Mouse (Mus musculus): ENCODE results near the gene Abat.

The Abat gene

DNA sequence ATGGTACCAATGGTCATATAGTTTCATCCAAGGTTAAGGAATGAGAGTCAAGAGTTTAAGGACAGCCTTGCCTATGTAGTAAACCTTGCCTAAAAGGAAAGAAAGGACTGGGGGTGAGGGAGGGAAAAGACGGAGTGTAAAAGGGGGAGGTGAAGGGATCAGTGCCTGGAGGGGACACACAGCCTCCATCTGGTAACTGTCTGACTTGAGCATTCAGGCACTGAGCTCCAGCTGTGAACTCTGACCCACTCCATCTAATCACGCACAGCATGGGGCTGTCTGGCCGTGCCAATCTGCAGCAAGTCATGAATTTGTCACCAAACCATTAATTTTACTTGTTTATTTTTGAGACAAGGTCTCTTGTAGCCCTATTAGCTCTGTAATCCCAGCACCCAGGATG, 60.5 kb downstream of the Abat start:
- no peak for DNase-seq (ENCODE audit: low spot score)

DNA sequence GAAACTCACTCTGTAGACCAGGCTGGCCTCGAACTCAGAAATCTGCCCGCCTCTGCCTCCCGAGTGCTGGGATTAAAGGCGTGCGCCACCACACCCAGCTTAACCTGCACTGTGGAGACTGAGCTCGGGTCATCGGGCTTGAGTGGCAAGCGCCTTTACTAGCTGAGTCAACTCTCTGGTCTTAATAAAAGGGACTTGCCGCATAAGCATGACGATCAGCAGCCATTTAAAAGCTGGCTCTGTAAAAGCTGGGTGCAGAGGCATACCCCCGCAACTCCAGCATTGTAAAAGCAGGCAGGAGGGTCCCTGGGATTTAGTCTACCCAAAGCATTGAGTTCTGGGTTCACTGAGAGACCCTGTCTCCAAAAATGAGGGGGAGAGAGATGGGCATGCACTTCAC, 61.1 kb downstream of the Abat start:
- DNase-seq (ENCODE audit: low spot score) = no peak

- peak; percentile 64 for DNase-seq (ENCODE audit: low spot score)
These were observed 62.9 kb downstream of the Abat start for GRCm38 (mm10) chr16:8576111-8576510.

GRCm38 (mm10) chr16:8576901-8577300, 63.7 kb downstream of the Abat start:
- DNase-seq (ENCODE audit: low spot score) = no peak

DNA sequence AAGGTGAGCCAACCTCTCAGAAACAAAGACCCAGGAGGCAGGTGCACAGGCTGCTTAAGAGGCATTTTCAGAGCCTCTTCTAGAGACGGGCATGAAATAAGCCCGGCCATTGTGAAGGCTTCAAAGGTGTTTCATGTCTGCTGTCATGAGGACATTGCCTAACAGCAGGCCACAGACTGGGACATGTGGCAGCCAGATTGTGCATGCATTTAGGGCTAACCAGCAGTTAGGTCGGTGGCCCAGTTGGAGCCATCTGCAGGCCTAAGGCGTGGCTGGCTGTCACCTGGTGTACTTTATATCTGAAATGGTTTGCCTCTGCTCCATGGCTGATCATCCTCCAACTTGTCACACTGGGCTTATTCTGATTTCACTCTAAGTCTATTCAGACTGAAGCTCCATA, 65.1 kb downstream of the Abat start:
- no peak for DNase-seq (ENCODE audit: low spot score)

GRCm38 (mm10) chr16:8579546-8579945, 66.3 kb downstream of the Abat start:
- DNase-seq (ENCODE audit: low spot score) = no peak

GRCm38 (mm10) chr16:8581661-8582239, 68.5 kb downstream of the Abat start:
- DNase-seq (ENCODE audit: low spot score) = no peak

DNA sequence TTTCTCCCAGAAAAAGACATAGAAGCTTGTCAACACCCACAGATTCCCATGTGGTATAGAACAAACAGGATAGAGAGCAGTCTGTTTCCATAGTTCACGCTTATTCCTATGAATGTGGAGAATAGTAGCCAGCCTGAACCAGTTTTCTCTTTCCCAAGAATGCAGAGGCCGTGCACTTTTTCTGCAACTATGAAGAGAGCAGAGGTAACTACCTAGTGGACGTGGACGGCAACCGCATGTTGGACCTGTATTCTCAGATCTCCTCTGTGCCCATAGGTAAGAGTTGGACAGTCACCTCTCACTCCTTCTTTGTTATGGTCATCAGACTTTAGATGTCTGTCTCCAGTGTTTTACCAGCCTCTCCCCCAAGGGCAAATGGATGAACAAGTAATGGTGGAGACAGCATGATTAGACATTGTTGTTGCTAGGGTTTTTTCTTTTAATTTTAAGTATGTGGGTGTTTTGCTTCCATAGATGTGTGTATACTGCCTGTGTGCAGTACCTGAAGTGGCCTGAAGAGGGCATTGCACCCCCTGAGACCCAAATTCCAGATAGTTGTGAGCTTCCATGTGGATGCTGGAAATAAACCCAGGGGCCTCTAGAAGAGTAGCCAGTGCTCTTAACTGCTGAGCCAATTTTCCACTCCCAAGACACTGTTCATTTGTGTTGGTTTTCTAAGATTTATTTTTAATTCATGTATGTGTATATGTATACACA, 69.5 kb downstream of the Abat start:
- DNase-seq (ENCODE audit: low spot score) = no peak

DNA sequence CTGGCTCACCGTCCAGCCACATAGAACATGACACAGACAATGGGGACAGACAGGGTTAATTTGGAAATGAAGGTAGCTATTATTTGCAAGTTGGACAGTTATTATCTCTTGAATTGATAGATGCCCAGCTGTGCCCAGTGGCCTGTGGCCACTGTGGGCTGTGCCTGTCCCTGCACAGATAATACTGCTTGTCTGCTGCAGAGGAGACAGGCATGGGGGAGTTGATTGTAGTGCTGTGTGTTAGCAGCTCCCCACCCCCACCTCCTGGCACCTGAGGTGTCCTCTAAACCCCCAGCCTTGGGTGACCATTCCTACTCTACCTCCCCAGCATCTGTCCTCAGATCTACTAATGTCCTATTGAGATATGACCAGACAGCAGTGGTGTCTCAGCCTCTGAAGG, 71.0 kb downstream of the Abat start:
- DNase-seq (ENCODE audit: low spot score) = no peak

- no peak for DNase-seq (ENCODE audit: low spot score)
These were observed 71.8 kb downstream of the Abat start for GRCm38 (mm10) chr16:8585056-8585455.

GRCm38 (mm10) chr16:8595411-8595810, 82.2 kb downstream of the Abat start:
- peak; percentile 92 for DNase-seq (ENCODE audit: low spot score)

DNA sequence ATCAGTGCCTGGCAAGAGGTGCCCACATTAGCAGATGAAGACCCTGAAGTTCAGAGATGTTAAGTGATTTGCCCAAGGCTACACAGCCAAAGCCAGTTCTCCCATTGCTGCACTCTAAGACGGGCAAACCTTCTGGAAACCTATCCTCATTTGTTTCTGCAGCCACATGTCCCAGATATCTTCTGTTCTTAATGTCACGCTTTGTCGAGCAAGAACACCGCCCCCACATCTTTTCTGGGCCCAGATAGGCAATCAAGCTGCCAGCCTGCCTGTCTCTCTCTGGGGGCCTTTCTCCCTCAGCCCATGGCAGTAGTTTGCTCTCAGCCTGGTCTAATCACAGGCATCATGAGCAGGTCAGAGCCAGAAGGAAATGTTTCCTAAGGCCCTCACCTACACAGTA, 83.1 kb downstream of the Abat start:
- no peak for DNase-seq (ENCODE audit: low spot score)

GRCm38 (mm10) chr16:8597516-8597915, 84.3 kb downstream of the Abat start:
- DNase-seq (ENCODE audit: low spot score) = peak; percentile 28

- DNase-seq (ENCODE audit: low spot score) = peak; percentile 43
These were observed 90.6 kb downstream of the Abat start for GRCm38 (mm10) chr16:8603789-8604188.

DNA sequence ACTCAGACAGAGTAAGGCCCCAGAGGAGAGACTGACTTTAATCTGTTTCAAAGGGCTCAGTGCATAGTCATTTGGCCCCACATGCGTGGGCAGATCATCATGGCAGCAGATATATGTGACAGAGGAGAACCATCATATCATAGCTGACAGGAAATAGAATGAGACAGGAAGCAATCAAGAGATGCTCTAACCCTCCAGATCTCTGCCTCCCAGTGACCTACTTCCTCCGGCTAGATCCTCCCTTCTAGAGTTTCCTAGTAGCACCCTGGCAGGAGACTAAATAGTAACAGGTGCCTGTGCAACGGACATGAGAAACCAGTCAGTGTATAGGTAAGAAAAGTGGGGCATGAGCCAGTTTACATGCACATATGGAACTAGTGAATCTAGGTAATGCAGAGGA, 97.2 kb downstream of the Abat start:
- DNase-seq (ENCODE audit: low spot score) = no peak

GRCm38 (mm10) chr16:8612214-8613005, 99.2 kb downstream of the Abat start:
- DNase-seq (ENCODE audit: low spot score) = no peak

- no peak for DNase-seq (ENCODE audit: low spot score)
These were observed 99.8 kb downstream of the Abat start for GRCm38 (mm10) chr16:8613039-8613438.

GRCm38 (mm10) chr16:8613447-8613846, 100.2 kb downstream of the Abat start:
- DNase-seq (ENCODE audit: low spot score) = no peak

DNA sequence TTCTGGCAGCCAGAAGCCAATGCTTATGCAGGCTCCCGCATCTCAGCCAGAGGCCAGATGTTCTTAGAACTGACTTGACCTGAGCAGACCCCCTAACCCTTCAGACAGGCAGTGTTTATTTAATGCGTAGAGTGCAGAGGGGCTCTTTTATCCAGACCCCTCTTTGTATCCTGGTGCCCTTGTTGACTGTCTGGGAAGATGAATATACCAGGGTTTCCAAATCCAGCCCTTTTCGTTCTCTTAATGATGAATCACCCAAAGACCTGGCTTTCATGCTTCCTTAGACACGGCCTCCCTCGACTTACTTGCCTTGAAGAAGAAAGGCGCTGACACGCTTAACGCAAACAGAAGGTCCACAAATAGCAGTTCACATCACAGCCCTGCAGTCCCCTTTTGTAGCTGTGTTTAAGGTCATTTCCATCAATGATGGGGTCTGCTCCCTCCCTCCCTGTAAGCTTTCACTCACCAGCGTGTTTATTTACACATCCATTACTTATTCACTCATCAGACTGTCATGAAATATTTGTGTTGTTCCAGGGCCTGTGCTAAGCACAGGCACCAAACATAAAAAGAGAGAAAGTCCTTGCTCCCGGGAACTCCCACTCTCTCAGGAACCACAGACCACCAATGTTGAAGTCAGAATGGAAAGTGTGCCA, 106.6 kb downstream of the Abat start:
- DNase-seq (ENCODE audit: low spot score) = no peak

DNA sequence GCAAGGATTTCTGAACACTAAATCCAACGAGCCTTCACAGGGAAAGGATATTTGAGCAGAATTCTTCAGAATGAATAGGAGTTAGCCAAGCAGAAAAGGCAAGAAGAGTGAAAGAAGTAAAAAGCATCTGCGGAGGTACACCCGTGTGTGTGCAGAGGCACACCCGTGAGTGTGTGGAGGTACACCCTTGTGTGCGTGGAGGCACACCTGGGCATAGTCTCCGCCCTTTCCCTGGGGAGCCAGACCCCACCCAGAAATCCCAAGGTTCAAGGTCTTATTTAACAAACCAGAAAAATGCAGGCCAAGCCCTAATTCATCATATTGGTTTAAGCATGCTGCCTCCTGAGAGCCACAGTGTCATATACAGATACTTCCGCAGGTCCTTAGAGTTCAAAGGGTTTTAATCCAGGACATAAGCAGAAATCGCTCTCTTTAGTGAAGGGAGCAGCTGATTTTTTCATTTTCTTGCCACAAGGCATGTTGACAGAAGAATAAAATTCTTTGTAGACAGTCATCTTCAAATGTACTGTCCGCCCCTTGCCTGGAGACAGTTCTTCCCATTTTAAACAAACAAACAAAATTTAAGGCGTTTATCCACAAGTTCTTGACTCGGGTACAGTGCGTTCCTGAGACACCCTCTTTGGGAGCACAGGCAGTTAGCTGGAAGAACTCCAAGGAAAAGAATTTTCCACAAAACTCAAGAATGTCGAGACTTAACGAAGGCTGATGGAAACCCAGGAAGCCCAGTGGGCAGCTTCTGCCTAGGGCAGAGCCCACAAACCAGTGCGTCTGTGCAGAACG, 107.3 kb downstream of the Abat start:
- no peak for DNase-seq (ENCODE audit: low spot score)

DNA sequence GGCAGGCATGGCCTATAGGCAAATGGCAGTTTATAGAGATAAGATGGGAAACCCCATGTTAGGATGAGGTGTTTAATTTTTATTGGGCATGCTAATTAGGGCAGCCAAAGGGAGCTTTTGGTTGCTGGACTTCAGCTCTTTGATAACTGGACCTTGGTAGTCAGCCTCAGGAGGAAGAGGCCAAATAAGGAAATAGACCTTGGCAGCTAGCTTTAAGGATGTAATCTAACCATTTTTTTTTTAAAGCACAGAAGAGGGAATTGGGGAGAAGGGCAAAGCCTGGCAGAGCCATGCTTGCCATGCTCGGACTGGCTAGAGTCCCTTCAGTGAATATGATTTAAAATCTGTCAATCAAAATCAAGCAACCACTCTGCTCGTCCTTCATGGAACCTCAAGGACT, 117.2 kb downstream of the Abat start:
- DNase-seq (ENCODE audit: low spot score) = peak; percentile 74

DNA sequence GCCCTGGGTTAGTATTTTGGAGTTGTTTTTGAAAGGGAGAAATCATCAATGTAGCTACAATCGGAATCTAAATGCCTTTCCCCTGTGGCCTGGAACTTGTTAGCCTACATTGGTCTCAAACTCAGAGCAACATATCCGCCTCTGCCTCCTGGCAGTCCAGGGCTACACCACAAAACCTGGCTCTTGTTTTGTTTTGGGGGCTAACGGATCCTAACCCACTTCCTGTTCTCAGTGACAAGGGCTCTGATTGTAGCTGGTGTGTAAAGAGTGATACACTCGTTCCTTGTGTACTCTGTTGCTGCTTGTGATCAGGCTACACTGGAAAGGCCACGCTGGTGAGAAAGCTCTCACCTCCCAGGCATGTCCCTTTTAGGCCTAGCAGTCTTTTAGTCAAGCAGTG, 118.2 kb downstream of the Abat start:
- DNase-seq (ENCODE audit: low spot score) = peak; percentile 18

Measured in adipocyte (in vitro differentiated cells).